Mouse (Mus musculus) liver, postnatal 0 days (tissue): ENCODE measurements at regions not wholly inside any gene's neighbourhood (a gene's known extent, or its start where the extent isn't known, plus 50 kb on each side); places are given as distances from the start of the nearest gene placed in this dataset.

ENCODE experiments used
- ATAC-seq: fragments of 200-750 bp; cut with Nextera tagmentation; 2 replicates; pipeline ENCODE4 v1.8.0; 2017; ENCODE audit warnings: mild to moderate bottlenecking, moderate library complexity
- DNase-seq: peaks from one replicate; pipeline ENCODE4 v3.0.0-alpha.2; 2016
- H3K27ac ChIP-seq: fragments of 300-500 bp; sonication (generic); 2 replicates; pipeline ENCODE4 v1.5.1; 2014; ENCODE audit warnings: antibody characterized with exemption, moderate library complexity, mild to moderate bottlenecking, low read depth
- H3K27me3 ChIP-seq: fragments of 300-500 bp; sonication (generic); 2 replicates; pipeline ENCODE4 v1.6.1; 2014; ENCODE audit warnings: low read length, control low read depth, mixed read lengths; ENCODE audit not compliant: insufficient read depth
- H3K36me3 ChIP-seq: fragments of 300-500 bp; sonication (generic); replicated peaks from 2 replicates; pipeline ENCODE4 v1.6.1; 2014; ENCODE audit warnings: mild to moderate bottlenecking, control low read depth, low read length, moderate library complexity, mixed read lengths; ENCODE audit not compliant: insufficient read depth
- H3K4me1 ChIP-seq: fragments of 300-500 bp; sonication (generic); 2 replicates; pipeline ENCODE4 v1.6.1; 2014; ENCODE audit warnings: antibody characterized with exemption, mild to moderate bottlenecking, control low read depth; ENCODE audit not compliant: insufficient read depth
- H3K4me2 ChIP-seq: fragments of 300-500 bp; sonication (generic); 2 replicates; pipeline ENCODE4 v1.6.1; 2014; ENCODE audit warnings: low read depth, mild to moderate bottlenecking, low read length, moderate library complexity, mixed read lengths
- H3K4me3 ChIP-seq: fragments of 300-500 bp; sonication (generic); 2 replicates; pipeline ENCODE4 v1.5.1; 2014; ENCODE audit warnings: low read depth, low read length
- H3K9ac ChIP-seq: fragments of 300-500 bp; sonication (generic); replicated peaks from 2 replicates; pipeline ENCODE4 v1.6.1; 2014; ENCODE audit warnings: mild to moderate bottlenecking, moderate library complexity
- H3K9me3 ChIP-seq: fragments of 300-500 bp; sonication (generic); 2 replicates; pipeline ENCODE4 v1.6.1; 2016; ENCODE audit warnings: mild to moderate bottlenecking, control low read depth, low read length, mixed read lengths
- CTCF ChIP-seq: sonication (generic); IDR thresholded peaks from 2 replicates; pipeline ENCODE4 v1.5.1; 2016; ENCODE audit warnings: antibody characterized with exemption, low read depth
- EP300 ChIP-seq: IDR thresholded peaks from 2 replicates; pipeline ENCODE4 v1.6.1; 2016; ENCODE audit warnings: antibody characterized with exemption, low read depth, mild to moderate bottlenecking
- WGBS: fragments of 180-500 bp; shearing (Covaris S2); extraction: QIAGEN DNeasy Blood & Tissue Kit; methylation state at CpG from one replicate; pipeline ENCODE4 v1.1.7; 2014; ENCODE audit not compliant: insufficient replicate concordance; 5-methylcytosine and 5-hydroxymethylcytosine counted together

DNA sequence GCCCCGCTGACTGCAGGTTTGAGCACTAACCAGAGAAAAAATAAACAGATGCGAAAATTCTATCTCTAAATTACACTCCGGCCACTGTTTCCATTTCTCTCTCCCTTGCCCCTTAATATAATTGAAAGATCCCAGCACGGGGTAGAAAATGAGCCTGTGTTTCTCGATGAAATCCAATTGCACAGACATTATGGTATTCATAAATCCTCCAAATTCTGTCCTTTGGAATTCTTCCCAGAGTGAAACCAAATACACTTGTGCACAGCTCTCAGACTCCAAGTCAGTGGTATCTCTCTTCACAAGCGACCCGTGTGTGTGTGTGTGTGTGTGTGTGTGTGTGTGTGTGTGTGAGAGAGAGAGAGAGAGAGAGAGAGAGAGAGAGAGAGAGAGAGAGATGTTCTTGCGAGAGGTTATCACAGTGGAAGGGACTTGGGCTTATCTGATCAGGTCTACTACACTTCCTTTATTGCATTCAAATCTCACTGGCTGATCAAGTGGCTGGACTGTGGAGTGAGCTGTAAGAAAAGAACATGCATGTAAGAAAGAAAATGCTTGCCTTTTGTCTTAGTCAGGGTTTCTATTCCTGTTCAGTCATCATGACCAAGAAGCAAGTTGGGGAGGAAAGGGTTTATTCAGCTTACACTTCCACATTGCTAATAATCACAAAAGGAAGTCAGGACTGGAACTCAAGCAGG lies 529.6 kb upstream of the Gm19410 start:
- no peak overlapping the region for H3K4me3 ChIP-seq
- no peak for TF ChIP-seq EP300
- no peak for TF ChIP-seq CTCF
- H3K9me3 ChIP-seq = no peaks in the 10 kb centered on the region
- H3K27ac ChIP-seq = no peak overlapping the region
- H3K4me1 ChIP-seq = peaks cover 7% of the 10 kb centered on the region
- 66% methylated on average over 8 of the region's 8 CpGs for whole genome bisulfite sequencing
- DNase-seq (no peak), ATAC-seq (no peak)
- no peak overlapping the region for H3K4me2 ChIP-seq
- no peaks in the 10 kb centered on the region for H3K27me3 ChIP-seq
- H3K9ac ChIP-seq = no peak overlapping the region
- no peaks in the 10 kb centered on the region for H3K36me3 ChIP-seq

DNA sequence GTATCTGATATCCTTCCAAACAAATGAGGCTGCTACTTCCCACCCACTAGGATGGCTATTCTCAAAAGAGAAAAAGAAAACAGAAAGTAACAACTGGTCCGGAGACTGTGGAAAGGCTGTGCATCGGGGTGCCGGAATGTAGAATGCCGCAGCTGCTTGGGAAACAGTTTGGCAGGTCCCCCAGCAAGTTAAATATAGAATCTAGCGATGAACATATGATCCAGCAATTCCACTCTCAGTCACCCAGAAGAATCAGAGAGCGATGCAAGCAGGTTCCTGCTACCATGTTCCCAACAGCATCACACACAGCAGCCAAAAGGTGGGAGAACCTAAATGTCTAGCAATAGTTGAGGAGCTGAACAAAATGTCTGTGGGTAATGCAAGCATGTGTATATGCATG lies 528.3 kb upstream of the Gm19410 start:
- TF ChIP-seq CTCF (no peak), EP300 (no peak)
- no peak overlapping the region for H3K4me3 ChIP-seq
- H3K4me2 ChIP-seq = no peak overlapping the region
- peaks cover 7% of the 10 kb centered on the region for H3K4me1 ChIP-seq
- no peak for ATAC-seq
- 80% methylated on average over 6 of the region's 6 CpGs for WGBS
- no peak for DNase-seq
- no peaks in the 10 kb centered on the region for H3K9me3 ChIP-seq
- no peaks in the 10 kb centered on the region for H3K36me3 ChIP-seq
- no peaks in the 10 kb centered on the region for H3K27me3 ChIP-seq
- H3K9ac ChIP-seq = no peak overlapping the region
- H3K27ac ChIP-seq = no peak overlapping the region

DNA sequence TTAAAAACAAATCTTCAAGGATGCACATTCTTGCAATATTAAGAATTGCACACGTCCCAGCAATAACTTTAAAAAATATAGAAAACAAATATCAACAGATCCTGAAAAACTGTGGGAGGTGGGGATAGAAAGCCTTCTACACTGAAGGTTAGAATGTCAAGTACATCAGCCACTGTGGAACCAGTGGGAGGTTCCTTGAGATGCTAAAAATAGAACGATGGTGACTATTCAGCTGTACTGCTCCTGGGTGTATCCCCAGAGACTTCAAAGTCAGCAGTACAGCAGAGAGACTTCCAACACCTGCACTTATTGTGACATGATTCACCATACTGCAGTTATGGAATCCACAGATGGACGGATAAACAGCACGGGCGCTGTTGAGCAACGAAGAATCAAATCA lies 524.7 kb upstream of the Gm19410 start:
- H3K27me3 ChIP-seq = no peaks in the 10 kb centered on the region
- H3K4me1 ChIP-seq = no peaks in the 10 kb centered on the region
- H3K9ac ChIP-seq = no peak overlapping the region
- ATAC-seq = no peak
- H3K27ac ChIP-seq = no peak overlapping the region
- no peak overlapping the region for H3K4me2 ChIP-seq
- no peaks in the 10 kb centered on the region for H3K36me3 ChIP-seq
- no peaks in the 10 kb centered on the region for H3K9me3 ChIP-seq
- TF ChIP-seq CTCF (no peak), EP300 (no peak)
- 82% methylated on average over 6 of the region's 6 CpGs for WGBS
- H3K4me3 ChIP-seq = no peak overlapping the region
- DNase-seq = no peak

DNA sequence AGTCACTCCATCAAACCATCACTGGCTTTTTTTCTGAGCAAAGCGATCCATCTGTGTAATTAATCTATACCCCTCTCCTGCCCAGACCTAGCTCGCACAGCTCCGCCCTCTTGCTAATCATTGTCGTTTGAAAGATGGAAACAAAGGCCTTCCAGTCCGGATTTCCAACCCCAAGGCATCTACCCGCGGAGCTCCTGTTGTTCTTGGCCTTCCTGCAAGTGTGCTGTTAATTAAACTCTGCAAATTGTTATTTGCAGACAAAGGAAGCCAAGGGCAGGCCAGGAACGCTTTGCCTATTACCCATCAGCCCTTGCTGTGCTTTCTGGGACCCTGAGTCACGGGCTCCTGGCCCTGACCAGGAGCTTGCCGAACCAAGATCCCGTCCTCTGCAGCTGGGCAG lies 522.0 kb upstream of the Gm19410 start:
- H3K9me3 ChIP-seq = no peaks in the 10 kb centered on the region
- DNase-seq (no peak), ATAC-seq (no peak)
- no peak for TF ChIP-seq CTCF
- no peak for TF ChIP-seq EP300
- H3K4me3 ChIP-seq = no peak overlapping the region
- no peak overlapping the region for H3K27ac ChIP-seq
- no peaks in the 10 kb centered on the region for H3K4me1 ChIP-seq
- 61% methylated on average over 11 of the region's 11 CpGs for WGBS
- H3K36me3 ChIP-seq = no peaks in the 10 kb centered on the region
- no peak overlapping the region for H3K4me2 ChIP-seq
- no peaks in the 10 kb centered on the region for H3K27me3 ChIP-seq
- no peak overlapping the region for H3K9ac ChIP-seq

DNA sequence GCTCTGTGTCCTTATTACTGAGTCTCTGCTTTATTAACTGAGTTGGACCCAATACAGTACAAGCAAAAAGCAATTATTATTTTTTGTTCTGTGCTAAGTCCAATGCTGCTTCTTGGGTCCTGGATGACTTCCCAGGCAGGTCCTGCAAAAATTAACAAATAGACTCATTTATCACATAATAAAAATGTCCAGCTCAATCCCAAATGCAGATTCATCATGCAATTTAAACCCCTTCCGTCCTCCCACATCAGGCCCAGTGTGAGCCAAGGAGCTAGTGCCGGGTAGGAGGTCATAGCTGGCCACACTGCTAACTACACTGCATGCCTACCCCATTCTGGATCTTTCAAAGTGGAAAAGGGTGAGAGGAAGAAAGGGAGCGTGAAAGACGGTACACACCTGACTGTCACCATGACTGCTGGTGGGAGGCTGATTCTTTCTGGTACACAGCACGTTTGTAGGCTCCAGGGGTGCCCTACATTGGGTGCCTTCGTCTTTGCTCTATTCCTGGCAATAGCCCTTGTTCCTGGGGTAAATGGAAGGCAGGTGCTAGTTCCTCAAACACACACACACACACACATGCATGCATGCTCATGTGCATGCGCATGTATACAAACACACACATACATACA lies 515.7 kb upstream of the Gm19410 start:
- no peaks in the 10 kb centered on the region for H3K27me3 ChIP-seq
- ATAC-seq (no peak), DNase-seq (no peak)
- 75% methylated on average over 7 of the region's 7 CpGs for WGBS
- H3K9ac ChIP-seq = no peak overlapping the region
- no peaks in the 10 kb centered on the region for H3K4me1 ChIP-seq
- H3K4me2 ChIP-seq = no peak overlapping the region
- H3K9me3 ChIP-seq = no peaks in the 10 kb centered on the region
- H3K27ac ChIP-seq = no peak overlapping the region
- TF ChIP-seq CTCF (no peak), EP300 (no peak)
- H3K36me3 ChIP-seq = no peaks in the 10 kb centered on the region
- no peak overlapping the region for H3K4me3 ChIP-seq

DNA sequence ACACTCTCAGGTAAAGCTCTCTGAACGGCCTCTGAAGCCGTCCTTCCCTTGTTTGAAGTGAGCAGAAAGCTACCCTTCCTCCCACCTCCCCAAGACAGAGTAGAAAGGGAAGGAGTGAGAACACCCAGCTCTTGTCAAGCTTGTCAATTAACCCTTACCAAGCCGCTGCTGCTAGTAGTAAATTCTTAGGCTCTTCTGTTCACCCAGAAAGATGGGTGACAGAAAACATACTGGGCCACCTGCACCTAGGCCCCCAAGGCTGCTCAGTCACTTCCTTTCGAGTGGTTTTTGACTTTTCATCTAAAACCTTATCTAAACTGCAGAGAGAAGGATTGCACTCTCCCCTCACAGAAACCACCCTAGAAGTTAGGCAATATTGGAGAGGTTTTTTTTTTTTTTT lies 514.9 kb upstream of the Gm19410 start:
- Histone ChIP-seq H3K4me2 (no peak overlapping the region), H3K4me3 (no peak overlapping the region), H3K27ac (no peak overlapping the region), H3K4me1 (no peaks in the 10 kb centered on the region), H3K9ac (no peak overlapping the region), H3K36me3 (no peaks in the 10 kb centered on the region), H3K9me3 (no peaks in the 10 kb centered on the region), H3K27me3 (no peaks in the 10 kb centered on the region)
- ATAC-seq = no peak
- TF ChIP-seq CTCF (no peak), EP300 (no peak)
- WGBS = 31% methylated on average over 4 of the region's 4 CpGs
- DNase-seq = no peak

DNA sequence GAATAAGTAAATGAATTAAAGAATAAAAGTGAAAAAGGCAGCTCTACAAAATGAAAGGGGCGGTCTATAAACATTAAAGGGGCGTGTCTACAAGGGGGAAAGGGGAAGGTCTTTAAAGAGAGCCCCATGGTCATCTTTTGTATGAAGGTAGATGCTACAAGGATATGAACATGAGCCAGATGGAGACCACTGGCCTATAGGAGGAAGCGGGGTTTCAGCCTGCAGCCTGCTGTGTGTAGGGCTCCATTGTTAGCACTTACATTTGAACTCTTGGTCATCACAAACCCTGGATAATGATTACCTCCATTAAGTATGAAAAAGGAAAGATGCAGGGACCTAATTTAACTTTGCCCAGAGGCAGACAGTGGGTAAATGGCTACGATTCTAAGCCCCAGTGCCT lies 511.6 kb upstream of the Gm19410 start:
- Histone ChIP-seq H3K4me3 (no peak overlapping the region), H3K4me2 (no peak overlapping the region), H3K27ac (no peak overlapping the region), H3K9me3 (no peaks in the 10 kb centered on the region), H3K36me3 (no peaks in the 10 kb centered on the region), H3K4me1 (no peaks in the 10 kb centered on the region), H3K27me3 (no peaks in the 10 kb centered on the region), H3K9ac (no peak overlapping the region)
- 76% methylated on average over 4 of the region's 4 CpGs for WGBS
- TF ChIP-seq EP300 (no peak), CTCF (no peak)
- no peak for ATAC-seq
- DNase-seq = no peak
